In genomic region chr6:53267732-53268505, GRCm38 (mm10) we compare ENCODE assay signal across 10 mouse cellular contexts. TPM values are rescaled to one million over a fixed set of nuclear protein-coding genes. Genes with fewer than 3 reads are reported as not detected.
DNase-seq lines count a peak whose midpoint lies in the region; ATAC-seq lines count a peak whose summit lies in the region.
"Had no signal": no experiment of that assay in that cellular context is flagged by ENCODE, and none has a peak within 500 bp of the region (broad histone marks: within the 10 kb centered on the region; RNA-seq: fewer than 3 reads in every experiment).

No protein-coding gene starts in this region.

- 16% methylated on average over 12 of the region's 12 CpGs for WGBS in kidney, embryonic 14.5 days
- 24% methylated on average over 12 of the region's 12 CpGs for WGBS in embryonic facial prominence, embryonic 11.5 days
- WGBS in forebrain, embryonic 13.5 days: 13% methylated on average over 12 of the region's 12 CpGs
- WGBS in midbrain, embryonic 15.5 days: 27% methylated on average over 12 of the region's 12 CpGs

- DNase-seq in kidney, postnatal 36 days: no peak
- DNase-seq in embryonic facial prominence, embryonic 11.5 days (ENCODE audit: low spot score): peak; percentile 63
- DNase-seq in layer of hippocampus, adult 11-12 months (ENCODE audit: low spot score): no peak
- DNase-seq in right cerebral cortex, postnatal 4 days: no peak
- DNase-seq: gastrocnemius, adult 2 months; kidney, postnatal 4 days; right cerebral cortex, postnatal 14 days had no signal

- no peak overlapping the region for H3K27ac ChIP-seq in kidney, embryonic 14.5 days (ENCODE audit: low read depth, low read length)
- H3K27ac ChIP-seq in embryonic facial prominence, embryonic 11.5 days (replicated peaks; ENCODE audit: low read depth, low read length): no peak overlapping the region
- peak overlapping the region; percentile 73 for H3K27ac ChIP-seq in forebrain, embryonic 13.5 days
- H3K27ac ChIP-seq in midbrain, embryonic 15.5 days: no peak overlapping the region
- H3K27ac ChIP-seq: gastrocnemius, adult 2 months had no signal

- H3K4me2 ChIP-seq in kidney, embryonic 14.5 days (replicated peaks; ENCODE audit: low read depth, low read length): peak overlapping the region; percentile 1; the same call in 1 of the 2 replicates
- no peak overlapping the region for H3K4me2 ChIP-seq in embryonic facial prominence, embryonic 11.5 days (ENCODE audit: low read depth, low read length)
- peak overlapping the region; percentile 48 for H3K4me2 ChIP-seq in forebrain, embryonic 13.5 days
- peak overlapping the region; percentile 23 for H3K4me2 ChIP-seq in midbrain, embryonic 15.5 days

- no peaks in the 10 kb centered on the region for H3K36me3 ChIP-seq in kidney, embryonic 14.5 days (ENCODE audit: control insufficient read depth, insufficient read depth, low read length)
- no peaks in the 10 kb centered on the region for H3K36me3 ChIP-seq in embryonic facial prominence, embryonic 11.5 days (replicated peaks; ENCODE audit: control insufficient read depth, insufficient read depth, low read depth, low read length)
- H3K36me3 ChIP-seq in forebrain, embryonic 13.5 days (ENCODE audit: poor library complexity, severe bottlenecking): no peaks in the 10 kb centered on the region
- H3K36me3 ChIP-seq in midbrain, embryonic 15.5 days (replicated peaks): no peaks in the 10 kb centered on the region

- ATAC-seq in kidney, embryonic 14.5 days (ENCODE audit: low FRiP score, low TSS enrichment): no peak
- ATAC-seq in embryonic facial prominence, embryonic 11.5 days (replicated peaks; ENCODE audit: insufficient number of reproducible peaks, low FRiP score, low TSS enrichment, low read depth): no peak
- ATAC-seq in forebrain, embryonic 13.5 days: peak; percentile 45; the same call in 1 of the 2 replicates
- no peak for ATAC-seq in midbrain, embryonic 15.5 days (replicated peaks)

- no peak overlapping the region for H3K9ac ChIP-seq in kidney, embryonic 14.5 days (ENCODE audit: low read depth, low read length)
- H3K9ac ChIP-seq in embryonic facial prominence, embryonic 11.5 days (replicated peaks; ENCODE audit: low read length): no peak overlapping the region
- H3K9ac ChIP-seq in forebrain, embryonic 13.5 days: 0 out of 2 replicates have a peak overlapping the region, but pooled peaks have one; percentile 21
- no peak overlapping the region for H3K9ac ChIP-seq in midbrain, embryonic 15.5 days

- no peaks in the 10 kb centered on the region for H3K9me3 ChIP-seq in kidney, embryonic 14.5 days (ENCODE audit: control insufficient read depth, low read length)
- H3K9me3 ChIP-seq in embryonic facial prominence, embryonic 11.5 days (replicated peaks; ENCODE audit: control insufficient read depth, low read length): no peaks in the 10 kb centered on the region
- H3K9me3 ChIP-seq in forebrain, embryonic 13.5 days (replicated peaks): no peaks in the 10 kb centered on the region
- no peaks in the 10 kb centered on the region for H3K9me3 ChIP-seq in midbrain, embryonic 15.5 days

- peaks cover 9% of the 10 kb centered on the region; the same call in 1 of the 2 replicates for H3K4me1 ChIP-seq in kidney, embryonic 14.5 days (ENCODE audit: control insufficient read depth, insufficient read depth, low read length)
- H3K4me1 ChIP-seq in embryonic facial prominence, embryonic 11.5 days (ENCODE audit: control insufficient read depth, insufficient read depth, low read length): 0 out of 2 replicates have a peak, but pooled peaks cover 3% of the 10 kb centered on the region
- H3K4me1 ChIP-seq in forebrain, embryonic 13.5 days: peaks cover 31% of the 10 kb centered on the region
- peaks cover 8% of the 10 kb centered on the region for H3K4me1 ChIP-seq in midbrain, embryonic 15.5 days

- no peak overlapping the region for H3K4me3 ChIP-seq in kidney, embryonic 14.5 days (ENCODE audit: low read length)
- H3K4me3 ChIP-seq in embryonic facial prominence, embryonic 11.5 days (ENCODE audit: low read depth, low read length): no peak overlapping the region
- 0 out of 2 replicates have a peak overlapping the region, but pooled peaks have one; percentile 4 for H3K4me3 ChIP-seq in forebrain, embryonic 13.5 days
- no peak overlapping the region for H3K4me3 ChIP-seq in midbrain, embryonic 15.5 days

- 0 out of 2 replicates have a peak, but pooled peaks cover 3% of the 10 kb centered on the region for H3K27me3 ChIP-seq in kidney, embryonic 14.5 days (ENCODE audit: control insufficient read depth, insufficient read depth, low read length)
- no peaks in the 10 kb centered on the region for H3K27me3 ChIP-seq in embryonic facial prominence, embryonic 11.5 days (ENCODE audit: control insufficient read depth, insufficient read depth, low read length)
- H3K27me3 ChIP-seq in forebrain, embryonic 13.5 days: no peaks in the 10 kb centered on the region
- no peaks in the 10 kb centered on the region for H3K27me3 ChIP-seq in midbrain, embryonic 15.5 days (replicated peaks)

RNA-seq across cellular contexts. Expression of gene Creb5, which starts 19.2 kb away (rescaled TPM):
- 2.7 and 4.2 TPM in 2 replicates for polyA plus RNA-seq in kidney, embryonic 14.5 days (2014; fragmentation: Nextera tagmentation; extraction: Ambion mirVana)
- 11.7 and 13.6 TPM in 2 replicates for polyA plus RNA-seq in embryonic facial prominence, embryonic 11.5 days (2014; fragmentation: Nextera tagmentation; extraction: Ambion mirVana)
- polyA plus RNA-seq in forebrain, embryonic 13.5 days (2015; fragmentation: Nextera tagmentation; extraction: Ambion mirVana): 31.6 and 31.7 TPM in 2 replicates
- polyA plus RNA-seq in midbrain, embryonic 15.5 days (2015; fragmentation: Nextera tagmentation; extraction: Ambion mirVana): 3.4 and 4.2 TPM in 2 replicates
